Mouse (Mus musculus) layer of hippocampus, postnatal 36 days (tissue): ENCODE measurements around the gene Mcpt1. TPM values are rescaled to one million over a fixed set of nuclear protein-coding genes. Genes with fewer than 3 reads are reported as not detected.
"Not testable (repeated sequence)": the region's sequence is repeated elsewhere in the genome, so short reads cannot be mapped to it uniquely, and the experiment has no call there.

Experiments
- DNase-seq, 2 experiments: peaks; one replicate each; pipeline ENCODE4 v3.0.0; 2022
- total RNA-seq, 2 experiments: library from RNA; stranded (reverse); gene quantifications; 2 replicates each; pipeline ENCODE4 v1.2.3; 2021

The Mcpt1 gene
- not detected for total RNA-seq

GRCm38 (mm10) chr14:56017671-56018070 is at the start of gene Mcpt1:
Gene Mcpt1, plus strand, starts transcription at chr14:56017971.
- not testable (repeated sequence) for DNase-seq

GRCm38 (mm10) chr14:55987464-55987863 is 30.3 kb upstream of the Mcpt1 start:
- DNase-seq = not testable (repeated sequence)

- no peak for DNase-seq
These were observed 4.6 kb upstream of the Mcpt1 start for GRCm38 (mm10) chr14:56013147-56013546.

- DNase-seq = no peak
These were observed 3.8 kb upstream of the Mcpt1 start for GRCm38 (mm10) chr14:56013924-56014323.

- DNase-seq = no peak
These were observed 1.7 kb downstream of the Mcpt1 start for GRCm38 (mm10) chr14:56019446-56019845.

- DNase-seq = not testable (repeated sequence)
These were observed 3.5 kb downstream of the Mcpt1 start for GRCm38 (mm10) chr14:56021305-56021704.

GRCm38 (mm10) chr14:56030395-56030794 is 12.6 kb downstream of the Mcpt1 start, which contains the start of gene Mcpt9:
Gene Mcpt9, minus strand, starts transcription at chr14:56030495.
- DNase-seq = not testable (repeated sequence)

GRCm38 (mm10) chr14:56034433-56034832 is 16.7 kb downstream of the Mcpt1 start:
- DNase-seq = no peak

- not testable (repeated sequence) for DNase-seq
These were observed 24.0 kb downstream of the Mcpt1 start, which contains the start of gene Mcpt2 for GRCm38 (mm10) chr14:56041792-56042191. Gene Mcpt2, plus strand, starts transcription at chr14:56042041.

GRCm38 (mm10) chr14:56055408-56055807 is 37.6 kb downstream of the Mcpt1 start:
- no peak for DNase-seq

- no peak for DNase-seq
These were observed 40.0 kb downstream of the Mcpt1 start for GRCm38 (mm10) chr14:56057722-56058121.

GRCm38 (mm10) chr14:56062213-56062612 is 44.4 kb downstream of the Mcpt1 start, which contains the start of gene Mcpt4:
Gene Mcpt4, minus strand, starts transcription at chr14:56062313.
- not testable (repeated sequence) for DNase-seq

Other genes starting within 250 kb of the Mcpt1 start
- 1 to 10 TPM; 2.5 to 3.2 TPM for gene Adcy4, start 233.9 kb upstream of the Mcpt1 start, total RNA-seq
- gene Ripk3, start 229.1 kb upstream of the Mcpt1 start, total RNA-seq = 1 to 10 TPM; 1.1 to 1.9 TPM
- 1 to 10 TPM; 1.2 to 1.9 TPM for gene Nfatc4, start 194.8 kb upstream of the Mcpt1 start, total RNA-seq
- gene Nynrin, start 164.0 kb upstream of the Mcpt1 start, total RNA-seq = 1 to 10 TPM; 6.7 to 7.3 TPM
- under 1 TPM; 0.37 to 0.43 TPM for gene Cbln3, start 133.6 kb upstream of the Mcpt1 start, total RNA-seq
- gene Khnyn, start 133.0 kb upstream of the Mcpt1 start, total RNA-seq = 10 to 100 TPM; 10.6 to 11.7 TPM
- 10 to 100 TPM; 68.5 to 70.7 TPM for gene Sdr39u1, start 117.7 kb upstream of the Mcpt1 start, total RNA-seq
- gene Cma1, start 73.3 kb upstream of the Mcpt1 start, total RNA-seq = under 1 TPM; 0.42 to 0.96 TPM
- gene Cma2, start 67.0 kb upstream of the Mcpt1 start, total RNA-seq = not detected
- gene Mcpt9, start 12.5 kb downstream of the Mcpt1 start, total RNA-seq = not detected
- gene Mcpt2, start 24.1 kb downstream of the Mcpt1 start, total RNA-seq = not detected
- under 1 TPM in 1 of 2 experiments, not detected in 1; 0.35 TPM for gene Mcpt4, start 44.3 kb downstream of the Mcpt1 start, total RNA-seq
- not detected for gene Mcpt8, start 67.3 kb downstream of the Mcpt1 start, total RNA-seq
- not detected for gene Ctsg, start 84.6 kb downstream of the Mcpt1 start, total RNA-seq
- gene Gzme, start 102.7 kb downstream of the Mcpt1 start, total RNA-seq = not detected
- not detected for gene Gzmd, start 114.6 kb downstream of the Mcpt1 start, total RNA-seq
- gene Gzmg, start 141.6 kb downstream of the Mcpt1 start, total RNA-seq = not detected
- not detected for gene Gzmn, start 156.6 kb downstream of the Mcpt1 start, total RNA-seq
- gene Gzmf, start 193.4 kb downstream of the Mcpt1 start, total RNA-seq = not detected
- not detected for gene Gzmc, start 216.7 kb downstream of the Mcpt1 start, total RNA-seq
- not detected for gene Gzmb, start 244.3 kb downstream of the Mcpt1 start, total RNA-seq